In the genomic region with DNA sequence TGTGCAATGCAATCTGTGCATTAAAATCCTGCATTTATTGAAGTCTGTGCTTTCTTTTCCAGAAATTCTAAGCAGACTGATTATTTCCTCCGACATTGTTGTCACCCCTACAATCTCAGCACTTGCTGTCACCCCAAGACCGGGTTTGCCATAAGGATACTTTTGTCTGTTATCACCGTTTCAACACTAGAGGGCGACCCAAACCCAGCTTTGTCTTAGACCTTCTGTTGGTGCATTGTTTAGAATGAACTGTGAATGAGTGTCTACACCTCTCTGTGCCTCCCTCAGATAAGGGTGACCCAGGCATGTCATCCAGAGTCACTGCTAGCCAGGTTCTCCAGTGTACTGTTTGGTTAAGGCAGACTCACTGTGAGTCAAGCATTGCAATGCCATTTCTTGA, we compare ENCODE assay signal across 9 mouse cellular contexts.
A peak's percentile ranks its signal among the peaks of the same experiment; 100 is the strongest.
DNase-seq lines count a peak whose midpoint lies in the region; ATAC-seq lines count a peak whose summit lies in the region.
"Had no signal": no experiment of that assay in that cellular context is flagged by ENCODE, and none has a peak within 500 bp of the region (broad histone marks: within the 10 kb centered on the region; RNA-seq: fewer than 3 reads in every experiment).

No protein-coding gene starts in this region.

- DNase-seq in forebrain, embryonic 11.5 days (ENCODE audit: low spot score) = peak; percentile 62
- DNase-seq in left cerebral cortex, postnatal 4 days = peak; percentile 47
- DNase-seq in left cerebral cortex, postnatal 10 days (ENCODE audit: extremely low spot score in 1 of 2, low spot score in 2 of 2) = no peak
- DNase-seq in WW6 (ENCODE audit: low read depth, low spot score) = peak; percentile 48
- DNase-seq in gastrocnemius, postnatal 10 days = peak; percentile 22
- peak; percentile 85 for DNase-seq in retina, embryonic 14.5 days (ENCODE audit: low spot score)
- DNase-seq in thymus, postnatal 0 days (ENCODE audit: low spot score) = no peak

- H3K4me2 ChIP-seq in forebrain, embryonic 11.5 days (ENCODE audit: low read depth, low read length, severe bottlenecking) = no peak overlapping the region
- H3K4me2 ChIP-seq in forebrain, embryonic 16.5 days (ENCODE audit: low read length) = no peak overlapping the region
- H3K4me2 ChIP-seq: limb, embryonic 15.5 days had no signal

- intact Hi-C loops in left cerebral cortex, postnatal 4 days (cut with DNase I) = loop anchor here (10.0 kb wide), 1 partner anchor 161 kb away; no protein-coding TSS in a partner anchor
- intact Hi-C loops in left cerebral cortex, postnatal 10 days (cut with DNase I) = loop anchor here (10.0 kb wide), 2 partner anchors 161 to 191 kb away; no protein-coding TSS in a partner anchor

- H3K36me3 ChIP-seq in forebrain, embryonic 11.5 days (ENCODE audit: control insufficient read depth, insufficient read depth, low read length) = no peaks in the 10 kb centered on the region
- H3K36me3 ChIP-seq in forebrain, embryonic 16.5 days (ENCODE audit: control insufficient read depth, insufficient read depth) = no peaks in the 10 kb centered on the region
- H3K36me3 ChIP-seq: limb, embryonic 15.5 days had no signal

- H3K9ac ChIP-seq in forebrain, embryonic 11.5 days (ENCODE audit: low read length) = no peak overlapping the region
- H3K9ac ChIP-seq in forebrain, embryonic 16.5 days (replicated peaks; ENCODE audit: low read depth, low read length) = no peak overlapping the region
- H3K9ac ChIP-seq: limb, embryonic 15.5 days had no signal

- 0 out of 2 replicates have a peak, but pooled peaks have one; percentile 30 for ATAC-seq in forebrain, embryonic 11.5 days (replicated peaks; ENCODE audit: low FRiP score)
- ATAC-seq in forebrain, embryonic 16.5 days = no peak

- H3K4me1 ChIP-seq in forebrain, embryonic 11.5 days (replicated peaks; ENCODE audit: control insufficient read depth, insufficient read depth, low read length) = no peaks in the 10 kb centered on the region
- no peaks in the 10 kb centered on the region for H3K4me1 ChIP-seq in forebrain, embryonic 16.5 days (replicated peaks; ENCODE audit: control insufficient read depth, insufficient read depth, low read length)
- H3K4me1 ChIP-seq: limb, embryonic 15.5 days had no signal

- peaks cover 4% of the 10 kb centered on the region for H3K9me3 ChIP-seq in forebrain, embryonic 11.5 days (ENCODE audit: control insufficient read depth, low read length)
- H3K9me3 ChIP-seq in forebrain, embryonic 16.5 days (ENCODE audit: control insufficient read depth, low read length) = 0 out of 2 replicates have a peak, but pooled peaks cover 3% of the 10 kb centered on the region
- H3K9me3 ChIP-seq: limb, embryonic 15.5 days had no signal

- H3K27me3 ChIP-seq in forebrain, embryonic 11.5 days (ENCODE audit: control insufficient read depth, insufficient read depth, low read length) = no peaks in the 10 kb centered on the region
- no peaks in the 10 kb centered on the region for H3K27me3 ChIP-seq in forebrain, embryonic 16.5 days (replicated peaks; ENCODE audit: control insufficient read depth, insufficient read depth, low read length)
- H3K27me3 ChIP-seq: limb, embryonic 15.5 days had no signal

- H3K27ac ChIP-seq in forebrain, embryonic 11.5 days (ENCODE audit: low read depth, low read length) = no peak overlapping the region
- no peak overlapping the region for H3K27ac ChIP-seq in forebrain, embryonic 16.5 days (ENCODE audit: low read length)
- H3K27ac ChIP-seq: limb, embryonic 15.5 days had no signal

- no peak overlapping the region for H3K4me3 ChIP-seq in forebrain, embryonic 11.5 days (ENCODE audit: low read depth, low read length)
- no peak overlapping the region for H3K4me3 ChIP-seq in forebrain, embryonic 16.5 days (replicated peaks; ENCODE audit: low read length)
- H3K4me3 ChIP-seq: limb, embryonic 15.5 days had no signal

- WGBS in forebrain, embryonic 11.5 days = 25% methylated on average over 4 of the region's 4 CpGs
- 17% methylated on average over 4 of the region's 4 CpGs for WGBS in forebrain, embryonic 16.5 days

Comparison
In these comparisons a context has a peak if more than half of its experiments do, and no peak if none do; other contexts are left out.
1. DNase-seq: peak in forebrain, embryonic 11.5 days (single experiment), left cerebral cortex, postnatal 4 days (single experiment), WW6 (single experiment), gastrocnemius, postnatal 10 days (single experiment) and retina, embryonic 14.5 days (single experiment); none in left cerebral cortex, postnatal 10 days (0 of 2) and thymus, postnatal 0 days (single experiment).